24 mouse cellular contexts compared by ENCODE assay signal in the genomic region with DNA sequence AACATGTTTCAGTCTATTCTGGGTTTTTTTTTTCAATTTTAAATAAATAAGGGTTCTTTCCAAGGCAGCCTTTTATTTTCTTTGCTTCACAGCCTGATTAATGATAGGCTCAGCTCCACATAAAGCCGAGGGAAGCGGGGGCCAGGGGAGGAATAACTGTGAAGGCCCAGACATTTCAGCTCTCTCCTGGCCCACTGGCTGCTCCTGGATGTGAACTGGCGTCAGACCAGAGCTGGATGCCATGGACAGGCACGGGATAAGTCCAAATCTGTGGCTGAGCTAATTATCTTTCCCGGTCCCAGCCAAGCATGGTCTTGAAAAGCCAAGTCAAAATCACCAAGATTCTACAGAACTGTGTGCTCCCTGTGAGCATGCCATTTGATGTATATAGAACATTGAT.
A peak's percentile ranks its signal among the peaks of the same experiment; 100 is the strongest.
DNase-seq lines count a peak whose midpoint lies in the region; ATAC-seq and TF ChIP-seq lines count a peak whose summit lies in the region.
"Had no signal": no experiment of that assay in that cellular context is flagged by ENCODE, and none has a peak within 500 bp of the region (broad histone marks: within the 10 kb centered on the region; RNA-seq: fewer than 3 reads in every experiment).

No protein-coding gene starts in this region.

- H3K27ac ChIP-seq in forebrain, postnatal 0 days (ENCODE audit: low read depth, low read length) = no peak overlapping the region
- H3K27ac ChIP-seq in forebrain, embryonic 13.5 days = no peak overlapping the region
- H3K27ac ChIP-seq: embryonic facial prominence, embryonic 10.5 days; kidney, postnatal 0 days; limb, embryonic 15.5 days; liver, embryonic 14.5 days; neural tube, embryonic 12.5 days; stomach, postnatal 0 days had no signal

- H3K27me3 ChIP-seq in forebrain, postnatal 0 days (ENCODE audit: insufficient read depth, low read length) = no peaks in the 10 kb centered on the region
- no peaks in the 10 kb centered on the region for H3K27me3 ChIP-seq in forebrain, embryonic 13.5 days
- H3K27me3 ChIP-seq: limb, embryonic 15.5 days; megakaryocyte, embryonic 14.5 days; neural tube, embryonic 12.5 days had no signal

- no peaks in the 10 kb centered on the region for H3K9me3 ChIP-seq in forebrain, postnatal 0 days (ENCODE audit: low read length)
- H3K9me3 ChIP-seq in forebrain, embryonic 13.5 days (replicated peaks) = no peaks in the 10 kb centered on the region
- H3K9me3 ChIP-seq: embryonic facial prominence, embryonic 10.5 days; limb, embryonic 15.5 days; megakaryocyte, embryonic 14.5 days; neural tube, embryonic 12.5 days had no signal

- no peak overlapping the region for H3K4me3 ChIP-seq in forebrain, postnatal 0 days (ENCODE audit: low read depth, low read length)
- H3K4me3 ChIP-seq in forebrain, embryonic 13.5 days = no peak overlapping the region
- H3K4me3 ChIP-seq: embryonic facial prominence, embryonic 10.5 days; limb, embryonic 15.5 days; megakaryocyte, embryonic 14.5 days; neural tube, embryonic 12.5 days had no signal

- no peak; the same call in 1 of the 2 replicates for ATAC-seq in forebrain, postnatal 0 days
- ATAC-seq in forebrain, embryonic 13.5 days = no peak

- H3K36me3 ChIP-seq in forebrain, postnatal 0 days (ENCODE audit: insufficient read depth) = no peaks in the 10 kb centered on the region
- no peaks in the 10 kb centered on the region for H3K36me3 ChIP-seq in forebrain, embryonic 13.5 days (ENCODE audit: poor library complexity, severe bottlenecking)
- H3K36me3 ChIP-seq: embryonic facial prominence, embryonic 10.5 days; limb, embryonic 15.5 days; neural tube, embryonic 12.5 days had no signal

- TF ChIP-seq CTCF in forebrain, postnatal 0 days (IDR thresholded peaks at IDR 0.05; ENCODE audit: low read depth) = no peak

- H3K9ac ChIP-seq in forebrain, postnatal 0 days = no peak overlapping the region
- H3K9ac ChIP-seq in forebrain, embryonic 13.5 days = no peak overlapping the region
- H3K9ac ChIP-seq: limb, embryonic 15.5 days; liver, embryonic 14.5 days; lung, embryonic 14.5 days; neural tube, embryonic 12.5 days had no signal

- DNase-seq in forebrain, postnatal 0 days = peak; percentile 43
- peak; percentile 5 to 57 for DNase-seq in layer of hippocampus, postnatal 14 days (ENCODE audit: low spot score in 2 of 2)
- DNase-seq in layer of hippocampus, adult 9-10 months (ENCODE audit: low spot score) = no peak
- DNase-seq in right cerebral cortex, adult 18-20 months = peak; percentile 2
- DNase-seq in right cerebral cortex, adult 2 months (ENCODE audit: low spot score in 2 of 2) = no peak
- no peak for DNase-seq in lung, postnatal 10 days
- DNase-seq: adrenal gland, adult 2 months; cerebellum, adult 8-10 months; gastrocnemius, postnatal 14 days; heart, adult 11 months; kidney, adult 2 months; lung, embryonic 14.5 days; lung, postnatal 36 days; midbrain, embryonic 14.5 days; thymus, adult 2 months had no signal

- 37% methylated on average over 5 of the region's 5 CpGs for WGBS in forebrain, postnatal 0 days
- 67% methylated on average over 5 of the region's 5 CpGs for WGBS in forebrain, embryonic 13.5 days

- no peak overlapping the region for H3K4me2 ChIP-seq in forebrain, postnatal 0 days (ENCODE audit: low read depth)
- no peak overlapping the region for H3K4me2 ChIP-seq in forebrain, embryonic 13.5 days
- H3K4me2 ChIP-seq: heart, embryonic 11.5 days; limb, embryonic 15.5 days; lung, embryonic 14.5 days; neural tube, embryonic 12.5 days had no signal

- H3K4me1 ChIP-seq in forebrain, postnatal 0 days (ENCODE audit: insufficient read depth) = no peaks in the 10 kb centered on the region
- peaks cover 14% of the 10 kb centered on the region; the same call in 1 of the 2 replicates for H3K4me1 ChIP-seq in forebrain, embryonic 13.5 days
- H3K4me1 ChIP-seq: limb, embryonic 15.5 days; megakaryocyte, embryonic 14.5 days; neural tube, embryonic 12.5 days had no signal

Comparison
In these comparisons a context has a peak if more than half of its experiments do, and no peak if none do; other contexts are left out.
1. DNase-seq: peak in forebrain, postnatal 0 days (single experiment), layer of hippocampus, postnatal 14 days (2 of 2) and right cerebral cortex, adult 18-20 months (single experiment); none in layer of hippocampus, adult 9-10 months (single experiment), right cerebral cortex, adult 2 months (0 of 2) and lung, postnatal 10 days (single experiment).